Mouse (Mus musculus) stomach, postnatal 0 days (tissue): ENCODE results near the gene Atp2b2.

Source experiments
- CTCF ChIP-seq: IDR thresholded peaks from 2 replicates; pipeline ENCODE4 v1.5.1; 2016; ENCODE audit warnings: antibody characterized with exemption, low read depth, mild to moderate bottlenecking, moderate library complexity
- EP300 ChIP-seq: optimal IDR thresholded peaks from 2 replicates; pipeline ENCODE3; 2016; ENCODE audit warnings: antibody characterized with exemption

GRCm38 (mm10) chr6:114059206-114059605, 16.8 kb upstream of the Atp2b2 start:
- TF ChIP-seq EP300 (no peak), CTCF (no peak)
